Mouse (Mus musculus) lung, adult 2 months (tissue): ENCODE measurements around the gene Dcun1d3.

Source experiments
- CTCF ChIP-seq: fragments of 200-500 bp; IDR thresholded peaks from 2 replicates; pipeline ENCODE4 v1.5.1; 2011; ENCODE audit warnings: mild to moderate bottlenecking, low read length, control low read depth; ENCODE audit not compliant: insufficient read depth
- POLR2A ChIP-seq: fragments of 200-500 bp; IDR thresholded peaks from 2 replicates; pipeline ENCODE4 v1.6.1; 2011; ENCODE audit warnings: low read depth, mild to moderate bottlenecking, control low read depth, low read length, borderline replicate concordance; ENCODE audit errors: extremely low read depth

DNA sequence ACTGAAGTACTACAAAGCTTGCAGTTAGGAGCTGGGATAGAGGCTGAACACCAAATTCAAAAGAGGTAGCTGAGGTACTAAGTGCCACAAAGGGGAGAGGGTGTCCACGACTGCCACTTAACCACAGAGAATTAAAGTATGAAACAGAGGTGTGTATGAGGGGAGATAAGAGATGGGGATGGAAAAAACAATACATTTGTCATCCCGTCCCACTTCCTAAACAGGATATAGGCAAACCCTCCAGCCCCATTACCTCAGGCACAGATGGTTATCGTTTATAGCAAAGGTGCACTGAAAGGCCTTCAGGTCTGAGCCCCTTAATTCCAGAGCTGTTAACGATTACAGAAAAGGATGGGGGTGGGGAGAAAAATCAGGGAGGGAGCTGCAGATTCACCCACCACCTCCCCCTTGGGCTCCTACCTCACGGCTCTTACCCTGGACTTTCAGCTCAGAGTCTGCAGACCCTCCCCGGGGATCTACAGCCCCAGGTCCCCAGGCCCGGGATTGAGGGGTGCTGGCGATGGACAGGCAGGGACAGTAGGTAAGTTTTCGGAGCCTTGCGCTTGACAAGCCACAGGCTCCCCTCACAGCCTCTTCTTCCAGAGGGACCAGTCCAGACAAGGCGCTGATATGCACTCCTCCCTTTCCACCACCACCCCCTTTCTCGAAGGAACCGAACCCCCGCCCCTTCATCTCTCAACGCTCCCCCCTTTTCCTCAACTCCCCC, 1.1 kb downstream of the Dcun1d3 start:
- TF ChIP-seq CTCF (no peak), POLR2A (no peak)
